ENCODE assay signal across 14 mouse cellular contexts in the genomic region with DNA sequence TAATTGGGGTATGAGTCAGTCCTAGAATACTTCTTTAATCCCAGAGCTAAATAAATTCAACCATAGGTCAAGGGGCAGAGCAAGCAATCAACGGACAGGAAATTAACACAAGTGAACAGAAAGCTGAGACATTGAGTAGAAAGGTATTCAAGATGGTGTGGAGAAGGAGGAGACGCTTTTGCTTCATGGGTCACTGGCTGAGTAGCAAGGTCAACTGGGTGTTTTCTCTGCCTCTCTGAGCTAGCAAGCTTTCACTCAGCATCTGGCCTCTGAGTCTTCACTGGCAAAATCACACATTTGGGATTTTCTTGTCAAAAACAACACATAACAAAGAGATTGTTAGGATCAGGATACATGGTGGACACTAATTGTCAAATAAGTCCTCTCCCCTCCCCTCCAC.
"Had no signal": no experiment of that assay in that cellular context is flagged by ENCODE, and none has a peak within 500 bp of the region (broad histone marks: within the 10 kb centered on the region; RNA-seq: fewer than 3 reads in every experiment).

No protein-coding gene starts in this region.

- ATAC-seq: intestine, embryonic 16.5 days; lung, postnatal 0 days; midbrain, embryonic 15.5 days had no signal

- H3K4me1 ChIP-seq: limb, embryonic 10.5 days; liver, embryonic 15.5 days; midbrain, embryonic 15.5 days; neural tube, embryonic 12.5 days; stomach, embryonic 15.5 days had no signal

- H3K9me3 ChIP-seq: limb, embryonic 10.5 days; liver, embryonic 15.5 days; midbrain, embryonic 15.5 days; neural tube, embryonic 12.5 days; stomach, embryonic 15.5 days had no signal

- DNase-seq: kidney, adult 9 months; lung, adult 2 months; lung, postnatal 36 days; spleen, adult 18-20 months; thymus, adult 2 months; thymus, postnatal 25 days had no signal

- H3K9ac ChIP-seq: liver, embryonic 15.5 days; midbrain, embryonic 15.5 days; neural tube, embryonic 12.5 days; stomach, embryonic 15.5 days had no signal

- H3K27ac ChIP-seq: limb, embryonic 10.5 days; liver, embryonic 15.5 days; midbrain, embryonic 15.5 days; neural tube, embryonic 12.5 days; stomach, embryonic 15.5 days had no signal

- H3K4me2 ChIP-seq: liver, embryonic 11.5 days; liver, embryonic 15.5 days; midbrain, embryonic 15.5 days; neural tube, embryonic 12.5 days; stomach, embryonic 15.5 days had no signal

- H3K36me3 ChIP-seq: limb, embryonic 10.5 days; liver, embryonic 15.5 days; midbrain, embryonic 15.5 days; neural tube, embryonic 12.5 days; stomach, embryonic 15.5 days had no signal

- H3K27me3 ChIP-seq: liver, embryonic 15.5 days; midbrain, embryonic 15.5 days; neural tube, embryonic 12.5 days; stomach, embryonic 15.5 days had no signal

- H3K4me3 ChIP-seq: limb, embryonic 10.5 days; liver, embryonic 15.5 days; midbrain, embryonic 15.5 days; neural tube, embryonic 12.5 days; stomach, embryonic 15.5 days had no signal
